Mouse (Mus musculus): ENCODE results near the gene Rnf157.

The Rnf157 gene

GRCm38 (mm10) chr11:116298221-116298620 lies 114.6 kb downstream of the Rnf157 start:
- no peak for DNase-seq (ENCODE audit: low spot score)

- DNase-seq (ENCODE audit: low spot score): no peak
These were observed 115.8 kb downstream of the Rnf157 start for GRCm38 (mm10) chr11:116297017-116297416.

- no peak for DNase-seq (ENCODE audit: low spot score)
These were observed 116.6 kb downstream of the Rnf157 start for GRCm38 (mm10) chr11:116296191-116296734.

GRCm38 (mm10) chr11:116294319-116294718 lies 118.5 kb downstream of the Rnf157 start:
- DNase-seq (ENCODE audit: low spot score): no peak

- DNase-seq (ENCODE audit: low spot score): no peak
These were observed 119.2 kb downstream of the Rnf157 start for GRCm38 (mm10) chr11:116293538-116294137.

GRCm38 (mm10) chr11:116292401-116292800 lies 120.4 kb downstream of the Rnf157 start:
- no peak for DNase-seq (ENCODE audit: low spot score)

- no peak for DNase-seq (ENCODE audit: low spot score)
These were observed 122.3 kb downstream of the Rnf157 start for GRCm38 (mm10) chr11:116290556-116290955.

- DNase-seq (ENCODE audit: low spot score): no peak
These were observed 125.5 kb downstream of the Rnf157 start for GRCm38 (mm10) chr11:116287351-116287750.
